Mouse (Mus musculus) liver, adult 2 months (tissue): Measurements from ENCODE around the gene Gm20388.

Source experiments
- CTCF ChIP-seq: fragments of 200-500 bp; IDR thresholded peaks from 2 replicates; pipeline ENCODE4 v1.5.1; 2011; ENCODE audit warnings: low read depth, low read length, control low read depth
- POLR2A ChIP-seq: fragments of 200-500 bp; IDR thresholded peaks from 2 replicates; pipeline ENCODE4 v1.6.1; 2011; ENCODE audit warnings: low read length, control low read depth; ENCODE audit not compliant: insufficient read depth; ENCODE audit errors: extremely low read depth

DNA sequence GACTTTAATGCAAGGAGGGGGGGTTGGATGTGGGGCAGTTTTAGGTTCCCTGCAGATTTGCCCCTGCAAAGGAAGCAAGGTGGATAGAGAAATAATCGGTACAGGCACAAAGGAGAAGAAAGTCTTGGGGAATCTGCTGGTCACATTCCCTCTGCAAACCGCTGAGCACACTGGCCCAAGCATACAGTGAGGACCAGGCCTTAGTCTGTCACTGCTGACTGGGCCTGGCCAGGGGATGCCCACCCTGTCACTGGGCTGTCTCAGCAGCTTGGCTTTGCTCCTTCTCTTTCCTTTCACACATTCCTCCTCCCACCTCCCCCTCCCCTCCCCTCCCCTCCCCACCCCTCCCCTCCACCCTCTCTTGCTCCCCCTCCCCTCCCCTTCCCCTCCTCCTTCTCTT lies 3806.5 kb downstream of the Gm20388 start:
- TF ChIP-seq CTCF (no peak), POLR2A (no peak)
